Mouse (Mus musculus) olfactory bulb, adult 2 months (tissue): ENCODE measurements at regions not wholly inside any gene's neighbourhood (a gene's known extent, or its start where the extent isn't known, plus 50 kb on each side); places are given as distances from the start of the nearest gene placed in this dataset.

Experiments
- CTCF ChIP-seq: fragments of 200-500 bp; IDR thresholded peaks from 2 replicates; pipeline ENCODE4 v1.5.1; 2012; ENCODE audit warnings: low read depth, mild to moderate bottlenecking, low read length, moderate library complexity; ENCODE audit not compliant: insufficient read depth
- POLR2A ChIP-seq: fragments of 200-500 bp; IDR thresholded peaks from 2 replicates; pipeline ENCODE4 v1.6.1; 2012; ENCODE audit warnings: mild to moderate bottlenecking, low read depth, low read length, moderate library complexity; ENCODE audit not compliant: insufficient read depth

GRCm38 (mm10) chr1:138006811-138007210 lies 168.7 kb downstream of the Ptprc start:
- TF ChIP-seq POLR2A (no peak), CTCF (no peak)
